Mouse (Mus musculus) cortical plate, adult 2 months (tissue): ENCODE measurements at regions not wholly inside any gene's neighbourhood (a gene's known extent, or its start where the extent isn't known, plus 50 kb on each side); places are given as distances from the start of the nearest gene placed in this dataset.

Experiments
- CTCF ChIP-seq: fragments of 200-500 bp; IDR thresholded peaks from 2 replicates; pipeline ENCODE4 v1.5.1; 2011; ENCODE audit warnings: mild to moderate bottlenecking, control low read depth, low read length; ENCODE audit not compliant: insufficient read depth; ENCODE audit errors: extremely low read depth
- POLR2A ChIP-seq: fragments of 200-500 bp; IDR thresholded peaks from 2 replicates; pipeline ENCODE4 v1.6.1; 2011; ENCODE audit warnings: mild to moderate bottlenecking, low read length, control low read depth; ENCODE audit not compliant: insufficient read depth; ENCODE audit errors: extremely low read depth

DNA sequence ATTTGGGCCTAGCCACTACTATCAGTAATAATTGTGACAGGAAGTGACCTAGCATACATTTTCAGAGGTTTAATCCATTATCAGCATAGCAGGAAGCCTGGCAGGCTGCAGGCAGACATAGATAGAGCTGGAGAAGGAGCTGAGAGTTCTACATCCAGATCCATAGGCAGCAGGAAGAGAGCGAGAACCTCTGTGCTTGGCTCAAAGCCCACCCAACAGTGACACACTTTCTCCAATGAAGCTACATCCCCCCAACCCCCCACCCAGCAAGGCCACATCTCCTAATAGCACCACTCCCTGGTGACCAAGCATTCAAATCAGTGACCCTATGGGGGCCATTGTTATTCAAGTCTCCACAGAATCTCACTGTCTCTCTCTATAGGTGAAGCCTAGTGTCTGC lies 79.4 kb downstream of the Enc1 start:
- TF ChIP-seq POLR2A (no peak), CTCF (no peak)
